Mouse (Mus musculus): Measurements from ENCODE around the gene Tent4a. TPM values are rescaled to one million over a fixed set of nuclear protein-coding genes. Genes with fewer than 3 reads are reported as not detected.

Gene Tent4a
- polyA plus RNA-seq, 1 experiment from 2014 or later = 8.4 TPM

DNA sequence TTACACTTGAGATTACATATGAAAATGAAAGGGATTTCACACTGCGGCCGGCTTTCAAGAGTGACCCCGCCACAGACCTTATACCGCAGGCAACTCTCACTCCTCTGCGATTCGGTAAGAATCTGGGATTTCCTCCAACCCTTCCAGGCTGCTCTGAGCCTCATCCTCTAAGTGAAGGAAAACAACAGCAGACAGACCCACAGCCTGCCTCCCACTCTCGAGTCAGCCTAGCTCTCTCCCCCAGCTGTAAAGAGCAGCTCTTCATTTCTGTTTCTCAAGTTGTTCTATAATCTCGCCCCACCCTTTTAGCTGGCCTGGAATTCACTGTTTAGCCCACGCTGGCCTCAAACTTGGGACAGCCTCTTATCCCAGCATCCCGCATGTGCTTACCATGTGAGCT is 7.4 kb upstream of the Tent4a start:
- Histone ChIP-seq H3K27me3 (ENCODE audit: control insufficient read depth, insufficient read depth, low read length) (no peaks in the 10 kb centered on the region), H3K4me2 (ENCODE audit: low read depth, severe bottlenecking) (no peak overlapping the region), H3K9me3 (ENCODE audit: control insufficient read depth, low read length) (no peaks in the 10 kb centered on the region), H3K27ac (replicated peaks; ENCODE audit: low read depth, low read length) (no peak overlapping the region), H3K9ac (ENCODE audit: low read length) (no peak overlapping the region), H3K4me3 (ENCODE audit: low read depth, low read length) (no peak overlapping the region), H3K36me3 (ENCODE audit: control insufficient read depth, insufficient read depth, low read length) (no peaks in the 10 kb centered on the region), H3K4me1 (ENCODE audit: control insufficient read depth, insufficient read depth, low read length) (peaks cover 19% of the 10 kb centered on the region)
- 73% methylated on average over 10 of the region's 10 CpGs for WGBS
- ATAC-seq (ENCODE audit: insufficient number of reproducible peaks, low FRiP score, low TSS enrichment, low read depth) = no peak
- no peak for DNase-seq (ENCODE audit: low spot score)

DNA sequence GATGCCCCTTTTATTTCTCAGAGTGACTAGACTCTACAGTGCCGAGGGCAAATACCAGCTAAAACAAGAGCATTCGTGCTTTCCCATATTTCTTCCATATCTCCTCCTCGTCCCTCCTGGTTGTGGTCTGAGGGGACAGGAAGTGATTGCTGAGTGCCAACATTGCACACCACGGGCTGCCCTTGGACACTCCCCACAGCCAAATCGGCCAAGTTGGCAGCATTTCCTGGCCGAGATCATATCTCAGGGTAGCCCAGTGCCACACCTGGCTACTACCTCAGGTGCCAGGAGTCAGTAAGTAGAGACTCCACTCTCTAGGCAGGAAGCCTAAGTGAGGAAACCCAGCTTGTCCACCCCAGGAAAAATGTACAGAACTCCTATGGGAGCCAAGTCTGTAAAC is 6.8 kb upstream of the Tent4a start:
- 80% methylated on average over 6 of the region's 6 CpGs for WGBS
- ATAC-seq (ENCODE audit: insufficient number of reproducible peaks, low FRiP score, low TSS enrichment, low read depth) (no peak), DNase-seq (ENCODE audit: low spot score) (no peak)
- Histone ChIP-seq H3K36me3 (ENCODE audit: control insufficient read depth, insufficient read depth, low read length) (no peaks in the 10 kb centered on the region), H3K27ac (replicated peaks; ENCODE audit: low read depth, low read length) (no peak overlapping the region), H3K9me3 (ENCODE audit: control insufficient read depth, low read length) (no peaks in the 10 kb centered on the region), H3K27me3 (ENCODE audit: control insufficient read depth, insufficient read depth, low read length) (no peaks in the 10 kb centered on the region), H3K4me2 (ENCODE audit: low read depth, severe bottlenecking) (no peak overlapping the region), H3K9ac (ENCODE audit: low read length) (no peak overlapping the region), H3K4me1 (ENCODE audit: control insufficient read depth, insufficient read depth, low read length) (peaks cover 19% of the 10 kb centered on the region), H3K4me3 (ENCODE audit: low read depth, low read length) (no peak overlapping the region)

DNA sequence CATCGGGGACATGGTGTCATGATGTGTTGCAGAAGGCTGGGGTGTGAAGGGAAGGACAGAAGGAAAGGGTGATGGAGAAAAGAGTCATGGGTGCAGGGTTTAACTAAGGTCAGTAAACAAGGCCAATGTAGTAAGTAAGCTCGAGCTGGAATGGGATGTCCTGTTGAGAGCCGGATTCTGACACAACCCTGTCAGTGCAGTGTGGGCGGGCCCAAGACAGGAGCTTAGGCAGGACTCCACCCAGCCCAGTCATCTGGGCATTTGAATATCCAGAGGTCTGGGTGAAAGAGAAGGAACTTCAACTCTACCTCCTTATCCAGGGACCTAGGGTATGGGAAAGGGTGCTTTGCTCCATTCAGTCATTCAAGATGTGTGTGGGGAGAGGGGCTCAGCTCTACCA is 3.9 kb upstream of the Tent4a start:
- no peak for DNase-seq (ENCODE audit: low spot score)
- ATAC-seq (ENCODE audit: insufficient number of reproducible peaks, low FRiP score, low TSS enrichment, low read depth) = no peak
- 23% methylated on average over 4 of the region's 4 CpGs for WGBS
- Histone ChIP-seq H3K9ac (ENCODE audit: low read length) (0 out of 2 replicates have a peak overlapping the region, but pooled peaks have one; percentile 7), H3K9me3 (ENCODE audit: control insufficient read depth, low read length) (no peaks in the 10 kb centered on the region), H3K4me2 (ENCODE audit: low read depth, severe bottlenecking) (peak overlapping the region; percentile 7; the same call in 1 of the 2 replicates), H3K4me1 (ENCODE audit: control insufficient read depth, insufficient read depth, low read length) (peaks cover 22% of the 10 kb centered on the region), H3K27ac (replicated peaks; ENCODE audit: low read depth, low read length) (no peak overlapping the region), H3K27me3 (ENCODE audit: control insufficient read depth, insufficient read depth, low read length) (no peaks in the 10 kb centered on the region; the same call in 1 of the 2 replicates), H3K4me3 (ENCODE audit: low read depth, low read length) (no peak overlapping the region), H3K36me3 (ENCODE audit: control insufficient read depth, insufficient read depth, low read length) (no peaks in the 10 kb centered on the region)

DNA sequence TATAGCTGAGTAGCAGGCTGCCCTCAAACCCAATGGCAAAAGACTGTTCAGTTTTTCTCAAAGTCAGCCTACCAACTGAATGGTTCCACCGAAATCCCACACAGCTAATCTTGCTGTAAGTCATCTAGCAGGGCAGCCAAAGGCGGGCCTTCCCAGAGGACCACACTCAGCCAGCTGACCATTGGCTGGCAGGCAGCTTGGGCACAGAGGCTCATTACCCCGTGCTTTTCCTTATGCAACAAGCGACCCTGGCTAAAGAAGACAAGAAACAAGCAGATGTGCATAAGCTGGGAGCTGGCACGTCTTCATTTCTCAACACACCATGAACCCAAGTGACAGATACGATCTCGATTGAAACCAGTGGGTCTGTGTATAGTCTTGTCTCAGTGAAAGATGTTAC is 2.9 kb upstream of the Tent4a start:
- no peak overlapping the region for H3K4me3 ChIP-seq (ENCODE audit: low read depth, low read length)
- H3K4me2 ChIP-seq (ENCODE audit: low read depth, severe bottlenecking) = no peak overlapping the region
- no peak for ATAC-seq (ENCODE audit: insufficient number of reproducible peaks, low FRiP score, low TSS enrichment, low read depth)
- H3K27me3 ChIP-seq (ENCODE audit: control insufficient read depth, insufficient read depth, low read length) = no peaks in the 10 kb centered on the region; the same call in 1 of the 2 replicates
- H3K36me3 ChIP-seq (ENCODE audit: control insufficient read depth, insufficient read depth, low read length) = no peaks in the 10 kb centered on the region
- WGBS = 73% methylated on average over 7 of the region's 7 CpGs
- H3K9me3 ChIP-seq (ENCODE audit: control insufficient read depth, low read length) = no peaks in the 10 kb centered on the region
- no peak overlapping the region for H3K27ac ChIP-seq (replicated peaks; ENCODE audit: low read depth, low read length)
- no peak overlapping the region for H3K9ac ChIP-seq (ENCODE audit: low read length)
- no peak for DNase-seq (ENCODE audit: low spot score)
- H3K4me1 ChIP-seq (ENCODE audit: control insufficient read depth, insufficient read depth, low read length) = peaks cover 18% of the 10 kb centered on the region

DNA sequence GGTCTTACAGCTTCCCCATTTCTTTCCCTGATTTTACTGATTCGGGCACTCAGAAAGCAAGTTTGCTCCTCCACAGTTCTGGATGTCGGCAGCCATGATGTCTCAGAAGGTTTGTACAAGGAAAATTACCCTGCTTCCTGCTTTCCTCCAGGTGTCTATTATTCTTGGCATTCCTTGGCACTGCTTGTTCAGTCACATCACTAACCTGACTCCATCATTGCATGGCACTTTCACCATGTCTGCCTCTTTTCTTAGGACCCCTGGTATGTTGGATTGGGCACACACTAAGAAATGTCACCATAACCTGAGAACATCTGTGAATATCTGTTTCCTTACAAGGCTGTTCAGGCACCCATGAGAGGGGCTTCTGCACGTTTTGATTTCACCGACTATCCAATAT is 1.6 kb upstream of the Tent4a start:
- H3K27me3 ChIP-seq (ENCODE audit: control insufficient read depth, insufficient read depth, low read length) = no peaks in the 10 kb centered on the region; the same call in 1 of the 2 replicates
- ATAC-seq (ENCODE audit: insufficient number of reproducible peaks, low FRiP score, low TSS enrichment, low read depth) = no peak
- DNase-seq (ENCODE audit: low spot score) = no peak
- no peaks in the 10 kb centered on the region for H3K36me3 ChIP-seq (ENCODE audit: control insufficient read depth, insufficient read depth, low read length)
- H3K9ac ChIP-seq (ENCODE audit: low read length) = no peak overlapping the region
- WGBS = 79% methylated on average over 4 of the region's 4 CpGs
- H3K4me1 ChIP-seq (ENCODE audit: control insufficient read depth, insufficient read depth, low read length) = peaks cover 31% of the 10 kb centered on the region
- H3K4me2 ChIP-seq (ENCODE audit: low read depth, severe bottlenecking) = peak overlapping the region; percentile 82; the same call in 1 of the 2 replicates
- H3K4me3 ChIP-seq (ENCODE audit: low read depth, low read length) = no peak overlapping the region
- no peak overlapping the region for H3K27ac ChIP-seq (replicated peaks; ENCODE audit: low read depth, low read length)
- H3K9me3 ChIP-seq (ENCODE audit: control insufficient read depth, low read length) = no peaks in the 10 kb centered on the region

DNA sequence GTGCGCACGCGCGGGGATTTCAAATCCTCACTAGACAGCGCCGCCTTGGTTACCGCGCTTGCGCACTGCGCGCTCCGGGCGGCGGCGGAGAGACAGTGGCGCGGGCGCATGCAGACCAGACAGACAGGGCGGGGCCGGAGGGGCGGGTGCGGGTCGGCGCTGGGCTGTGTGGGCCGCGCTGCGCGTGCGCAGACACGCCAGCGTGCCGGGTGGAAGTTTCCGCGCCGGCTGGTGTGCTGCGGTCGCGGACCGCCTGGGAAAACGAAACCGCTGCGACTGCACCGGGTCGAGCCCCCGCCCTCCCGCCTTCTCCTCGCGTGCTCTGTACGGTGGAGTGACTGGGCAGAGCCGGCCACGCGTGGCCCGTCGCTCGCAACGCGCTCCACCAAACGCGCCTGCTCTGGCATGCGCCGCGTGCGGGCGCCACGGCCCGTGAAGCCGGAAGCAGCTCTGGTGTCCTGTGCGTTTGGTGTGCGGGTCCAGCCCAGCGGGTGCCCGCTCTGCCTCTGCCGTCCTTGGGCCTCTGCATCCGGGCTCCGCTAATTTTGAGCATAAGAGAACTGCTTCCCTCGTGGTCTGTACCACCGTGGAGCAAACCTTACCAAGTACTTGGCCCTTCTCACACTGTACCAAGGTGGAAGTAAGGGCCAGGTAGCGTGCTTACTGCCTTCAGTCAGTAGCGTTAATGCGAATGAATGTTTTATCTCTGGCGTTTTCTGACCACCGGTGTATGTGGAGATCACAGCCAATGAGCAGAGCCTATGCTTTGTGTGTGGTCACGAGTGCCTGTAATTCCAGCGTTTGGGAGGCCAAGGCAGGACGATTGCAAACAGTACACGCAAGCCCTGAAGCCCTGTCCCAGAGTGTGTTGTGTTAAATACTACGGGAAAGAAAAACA is 486 bp upstream of the Tent4a start:
- DNase-seq (ENCODE audit: low spot score) = peak; percentile 97
- Histone ChIP-seq H3K4me3 (ENCODE audit: low read depth, low read length) (peak overlapping the region; percentile 83), H3K27me3 (ENCODE audit: control insufficient read depth, insufficient read depth, low read length) (no peaks in the 10 kb centered on the region; the same call in 1 of the 2 replicates), H3K9me3 (ENCODE audit: control insufficient read depth, low read length) (no peaks in the 10 kb centered on the region), H3K4me1 (ENCODE audit: control insufficient read depth, insufficient read depth, low read length) (peaks cover 37% of the 10 kb centered on the region), H3K36me3 (ENCODE audit: control insufficient read depth, insufficient read depth, low read length) (peaks cover 3% of the 10 kb centered on the region; the same call in 1 of the 2 replicates), H3K9ac (ENCODE audit: low read length) (peak overlapping the region; percentile 91), H3K4me2 (ENCODE audit: low read depth, severe bottlenecking) (peak overlapping the region; percentile 82), H3K27ac (replicated peaks; ENCODE audit: low read depth, low read length) (peak overlapping the region; percentile 91)
- ATAC-seq (ENCODE audit: insufficient number of reproducible peaks, low FRiP score, low TSS enrichment, low read depth) = peak; percentile 93
- under 1% methylated on average over 63 of the region's 86 CpGs for WGBS

DNA sequence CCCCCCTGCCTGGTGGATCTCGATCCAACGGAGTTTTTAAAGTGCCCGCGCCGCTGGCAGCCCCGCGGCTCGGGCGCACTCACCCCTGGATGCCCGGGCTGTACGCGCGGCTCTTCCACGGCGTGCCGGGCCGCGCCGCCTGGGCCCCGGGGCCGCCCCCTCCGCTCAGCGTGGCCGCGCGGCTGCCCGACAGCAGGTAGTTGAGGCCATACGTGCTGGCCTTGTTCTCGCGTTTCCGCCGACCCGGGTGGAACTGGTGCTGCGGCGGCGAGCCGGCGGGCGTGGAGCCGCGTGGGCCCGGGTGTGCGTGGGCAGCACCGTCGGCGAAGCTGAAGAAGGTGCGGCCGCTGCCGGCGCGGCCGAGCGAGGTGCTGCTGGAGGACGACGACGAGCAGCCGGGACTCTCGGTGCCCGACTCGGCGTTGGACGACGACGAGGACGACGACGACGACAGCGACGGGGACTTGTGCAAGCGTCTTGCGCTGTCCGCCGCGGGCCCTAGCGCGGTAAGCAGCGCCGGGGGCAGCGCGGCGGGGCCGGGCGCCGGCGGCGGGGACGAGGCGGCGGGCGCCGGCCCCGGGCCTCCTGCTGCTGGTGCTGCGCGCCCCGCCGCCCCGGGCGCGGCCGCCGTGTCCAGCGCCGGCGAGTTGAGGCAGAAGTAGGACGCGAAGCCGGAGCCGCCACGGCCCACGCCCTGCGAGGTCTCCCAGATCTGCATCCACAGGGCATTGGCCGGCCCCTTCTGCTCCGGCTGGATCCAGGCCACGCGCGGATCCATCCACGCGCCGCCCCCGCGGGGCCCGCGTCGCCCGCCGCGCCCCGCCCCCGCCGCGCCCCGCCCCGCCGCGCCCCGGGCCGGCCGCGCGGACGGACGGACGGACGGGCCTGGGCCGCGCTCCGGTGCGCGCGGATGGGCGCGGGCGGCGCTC is 748 bp downstream of the Tent4a start, which contains the start of gene Nsun2:
Gene Nsun2, plus strand, starts transcription at position 342 of the 929 bp plus-strand sequence.
- Histone ChIP-seq H3K36me3 (ENCODE audit: control insufficient read depth, insufficient read depth, low read length) (peaks cover 5% of the 10 kb centered on the region; the same call in 1 of the 2 replicates), H3K27me3 (ENCODE audit: control insufficient read depth, insufficient read depth, low read length) (no peaks in the 10 kb centered on the region; the same call in 1 of the 2 replicates), H3K4me2 (ENCODE audit: low read depth, severe bottlenecking) (peak within 1 kb of the TSS; percentile 82), H3K9me3 (ENCODE audit: control insufficient read depth, low read length) (no peaks in the 10 kb centered on the region), H3K27ac (replicated peaks; ENCODE audit: low read depth, low read length) (peak within 1 kb of the TSS; percentile 86), H3K9ac (ENCODE audit: low read length) (peak within 1 kb of the TSS; percentile 82), H3K4me1 (ENCODE audit: control insufficient read depth, insufficient read depth, low read length) (peaks cover 30% of the 10 kb centered on the region), H3K4me3 (ENCODE audit: low read depth, low read length) (peak within 1 kb of the TSS; percentile 83)
- ATAC-seq (ENCODE audit: insufficient number of reproducible peaks, low FRiP score, low TSS enrichment, low read depth) = no peak
- peak; percentile 52 for DNase-seq (ENCODE audit: low spot score)
- under 1% methylated on average over 73 of the region's 155 CpGs for WGBS

DNA sequence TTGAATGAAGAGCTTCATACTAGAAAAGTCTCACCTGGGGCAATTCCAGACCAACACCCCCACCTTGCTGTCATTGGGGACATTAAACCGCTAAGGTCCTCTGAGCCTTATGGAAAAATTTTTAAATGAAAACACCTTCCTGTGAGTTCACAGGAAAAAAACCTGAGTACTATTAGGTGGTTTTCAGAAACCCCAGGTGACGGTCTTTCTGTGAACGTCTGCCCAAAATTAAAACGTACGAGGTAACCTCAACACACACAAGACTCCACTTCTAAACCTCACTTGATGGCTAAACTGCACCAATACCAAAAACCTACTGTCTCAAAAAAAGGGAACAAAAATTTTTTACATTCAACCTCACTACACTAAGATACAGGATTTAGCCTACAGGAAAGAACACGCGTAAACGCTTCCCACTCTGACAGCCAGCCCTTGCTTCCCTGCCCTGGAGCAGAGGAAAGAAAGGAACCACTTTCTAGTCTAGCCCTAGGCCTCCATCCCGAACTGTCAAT is 1.5 kb downstream of the Tent4a start:
- no peaks in the 10 kb centered on the region; the same call in 1 of the 2 replicates for H3K27me3 ChIP-seq (ENCODE audit: control insufficient read depth, insufficient read depth, low read length)
- H3K4me1 ChIP-seq (ENCODE audit: control insufficient read depth, insufficient read depth, low read length) = peaks cover 26% of the 10 kb centered on the region
- peak overlapping the region; percentile 82 for H3K9ac ChIP-seq (ENCODE audit: low read length)
- peak overlapping the region; percentile 83 for H3K4me3 ChIP-seq (ENCODE audit: low read depth, low read length)
- under 1% methylated on average over 9 of the region's 9 CpGs for WGBS
- H3K4me2 ChIP-seq (ENCODE audit: low read depth, severe bottlenecking) = peak overlapping the region; percentile 82
- DNase-seq (ENCODE audit: low spot score) (no peak), ATAC-seq (ENCODE audit: insufficient number of reproducible peaks, low FRiP score, low TSS enrichment, low read depth) (no peak)
- H3K9me3 ChIP-seq (ENCODE audit: control insufficient read depth, low read length) = no peaks in the 10 kb centered on the region
- H3K36me3 ChIP-seq (ENCODE audit: control insufficient read depth, insufficient read depth, low read length) = peaks cover 5% of the 10 kb centered on the region; the same call in 1 of the 2 replicates
- no peak overlapping the region for H3K27ac ChIP-seq (replicated peaks; ENCODE audit: low read depth, low read length)

Measured in limb, embryonic 11.5 days (tissue).